Comparison of ENCODE assay signal across 15 mouse cellular contexts in genomic region chr16:90462728-90463275, GRCm38 (mm10).
DNase-seq lines count a peak whose midpoint lies in the region; ATAC-seq and TF ChIP-seq lines count a peak whose summit lies in the region.
"Had no signal": no experiment of that assay in that cellular context is flagged by ENCODE, and none has a peak within 500 bp of the region (broad histone marks: within the 10 kb centered on the region; RNA-seq: fewer than 3 reads in every experiment).

No protein-coding gene starts in this region.

- intact Hi-C loops in gastrocnemius, postnatal 14 days (cut with DNase I; ENCODE audit: low total_unique reads), result no loop called here

- H3K36me3 ChIP-seq in kidney, postnatal 0 days (ENCODE audit: insufficient read depth, low read length), result peaks cover 4% of the 10 kb centered on the region; the same call in 1 of the 2 replicates
- H3K36me3 ChIP-seq in embryonic facial prominence, embryonic 14.5 days (ENCODE audit: control insufficient read depth, insufficient read depth, low read length), result peaks cover 42% of the 10 kb centered on the region
- peaks cover 32% of the 10 kb centered on the region for H3K36me3 ChIP-seq in limb, embryonic 15.5 days

- H3K4me1 ChIP-seq in kidney, postnatal 0 days (replicated peaks; ENCODE audit: insufficient read depth, low read length), result 0 out of 2 replicates have a peak, but pooled peaks cover 3% of the 10 kb centered on the region
- peaks cover 27% of the 10 kb centered on the region for H3K4me1 ChIP-seq in embryonic facial prominence, embryonic 14.5 days (ENCODE audit: control insufficient read depth, insufficient read depth, low read length)
- peaks cover 42% of the 10 kb centered on the region for H3K4me1 ChIP-seq in limb, embryonic 15.5 days

- H3K4me2 ChIP-seq in kidney, postnatal 0 days (ENCODE audit: low read length), result no peak overlapping the region
- no peak overlapping the region for H3K4me2 ChIP-seq in embryonic facial prominence, embryonic 14.5 days (ENCODE audit: low read depth, low read length)
- no peak overlapping the region for H3K4me2 ChIP-seq in limb, embryonic 15.5 days
- H3K4me2 ChIP-seq: forebrain, embryonic 13.5 days; liver, embryonic 12.5 days; stomach, embryonic 15.5 days had no signal

- no peaks in the 10 kb centered on the region for H3K9me3 ChIP-seq in kidney, postnatal 0 days (replicated peaks; ENCODE audit: low read length)
- H3K9me3 ChIP-seq in embryonic facial prominence, embryonic 14.5 days (ENCODE audit: control insufficient read depth, low read length), result peaks cover 4% of the 10 kb centered on the region; the same call in 1 of the 2 replicates
- H3K9me3 ChIP-seq in limb, embryonic 15.5 days, result no peaks in the 10 kb centered on the region
- H3K9me3 ChIP-seq: forebrain, embryonic 13.5 days; liver, embryonic 12.5 days; stomach, embryonic 15.5 days had no signal

- ATAC-seq in kidney, postnatal 0 days (replicated peaks; ENCODE audit: low FRiP score, low read depth), result no peak
- ATAC-seq in embryonic facial prominence, embryonic 14.5 days (ENCODE audit: low read depth), result peak; percentile 86
- ATAC-seq in limb, embryonic 15.5 days (ENCODE audit: insufficient number of reproducible peaks, low FRiP score, low TSS enrichment, low read depth), result no peak
- ATAC-seq: forebrain, embryonic 13.5 days; liver, embryonic 12.5 days had no signal

- H3K27me3 ChIP-seq in kidney, postnatal 0 days (ENCODE audit: insufficient read depth, low read length), result no peaks in the 10 kb centered on the region
- no peaks in the 10 kb centered on the region for H3K27me3 ChIP-seq in embryonic facial prominence, embryonic 14.5 days (replicated peaks; ENCODE audit: control insufficient read depth, insufficient read depth, low read length)
- H3K27me3 ChIP-seq in limb, embryonic 15.5 days, result no peaks in the 10 kb centered on the region
- H3K27me3 ChIP-seq: forebrain, embryonic 13.5 days; liver, embryonic 12.5 days; stomach, embryonic 15.5 days had no signal

- no peak overlapping the region for H3K4me3 ChIP-seq in kidney, postnatal 0 days (replicated peaks; ENCODE audit: low read depth, low read length)
- no peak overlapping the region for H3K4me3 ChIP-seq in embryonic facial prominence, embryonic 14.5 days (ENCODE audit: low read depth, low read length)
- H3K4me3 ChIP-seq in limb, embryonic 15.5 days, result no peak overlapping the region
- H3K4me3 ChIP-seq: forebrain, embryonic 13.5 days; left cerebral cortex, adult 2 months; liver, embryonic 12.5 days; midbrain, embryonic 10.5 days; myocyte; stomach, embryonic 15.5 days had no signal

- no peak for TF ChIP-seq CTCF in kidney, postnatal 0 days (IDR thresholded peaks at IDR 0.05; ENCODE audit: low read depth)

- 0 out of 2 replicates have a peak overlapping the region, but pooled peaks have one; percentile 6 for H3K27ac ChIP-seq in kidney, postnatal 0 days
- peak overlapping the region; percentile 50; the same call in 1 of the 2 replicates for H3K27ac ChIP-seq in embryonic facial prominence, embryonic 14.5 days (replicated peaks; ENCODE audit: low read depth, low read length)
- H3K27ac ChIP-seq in limb, embryonic 15.5 days, result peak overlapping the region; percentile 33; the same call in 1 of the 2 replicates
- H3K27ac ChIP-seq: forebrain, embryonic 13.5 days; left cerebral cortex, adult 2 months; liver, embryonic 12.5 days; midbrain, embryonic 10.5 days; stomach, embryonic 15.5 days had no signal

- DNase-seq in gastrocnemius, postnatal 14 days, result peak; percentile 32
- no peak for DNase-seq in gastrocnemius, adult 8-10 months (ENCODE audit: low spot score in 2 of 2)
- DNase-seq in kidney, postnatal 0 days (ENCODE audit: low spot score), result peak; percentile 49
- no peak for DNase-seq in kidney, postnatal 36 days
- DNase-seq in embryonic facial prominence, embryonic 14.5 days (ENCODE audit: low spot score), result peak; percentile 87
- DNase-seq in right cerebral cortex, postnatal 10 days (ENCODE audit: low spot score in 2 of 2), result no peak
- DNase-seq in adrenal gland, adult 2 months, result no peak
- DNase-seq: kidney, adult 2 months had no signal

- 44% methylated on average over 11 of the region's 11 CpGs for WGBS in kidney, postnatal 0 days
- 27% methylated on average over 11 of the region's 11 CpGs for WGBS in embryonic facial prominence, embryonic 14.5 days
- WGBS in limb, embryonic 15.5 days, result 36% methylated on average over 11 of the region's 11 CpGs

- H3K9ac ChIP-seq in kidney, postnatal 0 days (ENCODE audit: low read depth, low read length), result no peak overlapping the region
- H3K9ac ChIP-seq in embryonic facial prominence, embryonic 14.5 days (ENCODE audit: low read depth, low read length), result no peak overlapping the region
- no peak overlapping the region for H3K9ac ChIP-seq in limb, embryonic 15.5 days
- H3K9ac ChIP-seq: forebrain, embryonic 13.5 days; liver, embryonic 12.5 days; stomach, embryonic 15.5 days had no signal

Comparison
In these comparisons a context has a peak if more than half of its experiments do, and no peak if none do; other contexts are left out.
1. DNase-seq: peak in gastrocnemius, postnatal 14 days (single experiment), kidney, postnatal 0 days (single experiment) and embryonic facial prominence, embryonic 14.5 days (single experiment); none in gastrocnemius, adult 8-10 months (0 of 2), kidney, postnatal 36 days (0 of 2), right cerebral cortex, postnatal 10 days (0 of 2) and adrenal gland, adult 2 months (single experiment).
2. Peak in every context shown above with its lines, with median percentiles within 50 percentile points of each other: H3K27ac ChIP-seq.